Mouse (Mus musculus) stomach, postnatal 0 days (tissue): Measurements from ENCODE around the gene Ugt2b35.
"Not testable (repeated sequence)": the region's sequence is repeated elsewhere in the genome, so short reads cannot be mapped to it uniquely, and the experiment has no call there.

Experiments
- CTCF ChIP-seq: IDR thresholded peaks from 2 replicates; pipeline ENCODE4 v1.5.1; 2016; ENCODE audit warnings: antibody characterized with exemption, low read depth, mild to moderate bottlenecking, moderate library complexity
- EP300 ChIP-seq: optimal IDR thresholded peaks from 2 replicates; pipeline ENCODE3; 2016; ENCODE audit warnings: antibody characterized with exemption

DNA sequence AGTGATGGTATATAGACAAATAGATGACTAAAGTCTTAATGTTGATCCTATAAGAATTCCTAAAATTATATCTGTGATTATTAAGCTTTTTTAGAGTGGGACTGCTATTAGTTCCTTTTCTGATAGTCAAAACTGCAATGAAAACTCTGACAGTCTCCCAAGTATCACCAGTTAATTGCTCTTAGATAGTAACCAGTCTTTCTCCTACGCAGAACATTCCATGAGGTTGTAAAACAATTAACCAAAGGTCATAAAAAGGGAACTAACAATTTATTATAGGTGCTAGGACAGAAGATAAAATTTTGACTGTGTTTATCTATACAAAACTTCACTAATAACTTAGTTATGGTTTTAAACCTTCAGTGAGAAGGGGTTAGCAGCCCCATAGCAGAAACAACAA is 37.8 kb upstream of the Ugt2b35 start:
- not testable (repeated sequence) for TF ChIP-seq CTCF, EP300
